Mouse (Mus musculus): ENCODE results near the gene Rps26.

GRCm38 (mm10) chr10:128586546-128586945 is 40.0 kb downstream of the Rps26 start:
- TF ChIP-seq CTCF (IDR thresholded peaks at IDR 0.05; ENCODE audit: low read depth, low read length) (no peak), POLR2AphosphoS5 (IDR thresholded peaks at IDR 0.05; ENCODE audit: insufficient replicate concordance, low read depth, low read length) (no peak)

All from G1E (cell line).